Mouse (Mus musculus): Measurements from ENCODE around the gene Gm44511. TPM values are rescaled to one million over a fixed set of nuclear protein-coding genes. Genes with fewer than 3 reads are reported as not detected.
A peak's percentile ranks its signal among the peaks of the same experiment; 100 is the strongest.
"Not testable (repeated sequence)": the region's sequence is repeated elsewhere in the genome, so short reads cannot be mapped to it uniquely, and the experiment has no call there.

Gm44511 gene
- polyA plus RNA-seq, 1 experiment from 2014 or later: 0.38 TPM

DNA sequence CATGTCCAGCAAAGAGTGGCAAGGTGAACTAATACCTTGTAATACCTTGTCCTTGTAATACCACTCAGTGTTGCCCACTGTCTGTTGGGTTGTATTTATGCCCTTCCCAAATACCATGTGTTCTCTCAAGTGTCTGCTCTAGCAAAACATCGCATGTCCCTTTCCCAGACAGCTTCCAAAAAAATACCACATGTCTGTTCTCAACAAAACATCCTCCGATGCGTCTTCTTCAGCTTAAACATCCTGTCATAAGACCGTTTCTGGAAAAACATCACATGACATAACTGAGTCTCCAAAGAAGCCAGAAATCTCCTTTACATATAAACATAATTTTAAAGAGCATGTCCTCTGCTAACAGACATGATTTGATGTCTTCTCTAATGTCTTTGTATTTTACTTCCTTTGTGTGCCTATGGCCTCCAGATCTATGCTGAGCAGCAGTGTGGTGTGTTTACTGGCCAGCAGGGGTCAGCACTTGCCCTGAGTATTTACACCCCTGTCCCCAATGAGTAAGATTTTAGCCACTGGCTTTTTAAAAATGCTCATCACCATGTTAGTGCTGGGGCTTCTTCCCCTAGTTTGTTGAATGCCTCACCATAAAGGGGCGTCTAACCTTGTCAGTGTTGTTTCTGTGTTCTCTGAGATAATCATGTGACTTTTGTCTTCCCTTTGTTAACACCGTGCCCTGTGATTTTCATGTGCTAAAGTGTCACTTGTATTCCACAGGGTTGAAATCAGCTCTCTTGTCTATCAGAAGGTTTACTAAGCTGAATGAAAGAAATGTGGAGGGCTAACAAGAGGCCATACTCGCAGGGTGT lies 21.1 kb downstream of the Gm44511 start:
- not testable (repeated sequence) for H3K4me3 ChIP-seq (ENCODE audit: low read length); ATAC-seq
- 54% methylated on average over 7 of the region's 7 CpGs for WGBS

DNA sequence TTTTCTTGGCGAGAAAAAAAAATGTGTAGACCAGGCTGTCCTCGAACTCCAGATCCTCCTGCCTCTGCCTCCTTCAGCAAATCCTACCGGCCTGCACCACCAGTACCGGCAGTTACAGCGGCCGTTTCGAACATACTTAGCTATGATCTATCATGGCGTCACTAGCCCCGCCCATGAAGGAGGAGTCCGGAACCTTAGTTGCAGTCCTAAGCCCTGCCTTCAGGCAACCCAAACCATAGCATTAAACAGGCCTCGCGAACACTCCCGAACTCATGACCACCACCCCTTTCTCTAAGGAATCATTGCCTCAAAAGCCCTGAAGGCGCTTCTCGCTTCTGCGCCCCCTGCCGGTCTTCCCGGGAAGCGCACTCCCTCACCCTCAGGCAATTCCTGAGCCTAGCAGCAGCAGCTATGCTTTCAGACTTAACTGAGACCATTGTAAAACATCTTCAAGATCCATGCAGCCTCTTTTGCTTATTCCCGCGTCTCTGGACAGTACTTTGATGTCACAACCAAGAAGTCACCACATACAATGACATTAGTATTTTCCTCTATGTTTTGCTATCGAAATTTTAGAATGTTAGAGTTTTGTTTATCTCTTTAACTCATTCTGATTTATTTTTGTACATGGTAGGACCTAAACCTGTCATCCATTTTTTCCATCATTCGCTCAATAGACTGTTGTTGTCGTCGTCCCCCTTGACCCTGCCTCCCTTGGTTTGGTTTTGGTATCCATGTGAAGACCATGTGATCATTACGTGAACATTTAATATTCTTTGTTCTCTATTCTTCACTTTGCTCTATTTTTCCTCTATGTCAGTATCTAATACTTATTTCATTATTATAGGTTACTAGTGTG lies 22.9 kb downstream of the Gm44511 start:
- H3K36me3 ChIP-seq (ENCODE audit: control insufficient read depth, insufficient read depth, low read length): no peaks in the 10 kb centered on the region
- WGBS: 7% methylated on average over 26 of the region's 26 CpGs
- H3K4me3 ChIP-seq (ENCODE audit: low read length): peak overlapping the region; percentile 56
- H3K9ac ChIP-seq (ENCODE audit: low read depth, low read length): peak overlapping the region; percentile 75
- H3K4me2 ChIP-seq (ENCODE audit: low read depth, low read length): peak overlapping the region; percentile 77
- ATAC-seq: peak; percentile 92
- no peak overlapping the region for H3K27ac ChIP-seq (ENCODE audit: low read length)
- peaks cover 6% of the 10 kb centered on the region; the same call in 1 of the 2 replicates for H3K4me1 ChIP-seq (ENCODE audit: control insufficient read depth, insufficient read depth, low read length)
- no peaks in the 10 kb centered on the region for H3K27me3 ChIP-seq (replicated peaks; ENCODE audit: control insufficient read depth, insufficient read depth, low read length)
- H3K9me3 ChIP-seq (ENCODE audit: control insufficient read depth, low read length): no peaks in the 10 kb centered on the region

More for the DNA sequence above, 21.1 kb downstream of the Gm44511 start:
- H3K4me2 ChIP-seq (ENCODE audit: low read depth, low read length); H3K27ac ChIP-seq (ENCODE audit: low read length); H3K27me3 ChIP-seq (replicated peaks; ENCODE audit: control insufficient read depth, insufficient read depth, low read length); H3K9ac ChIP-seq (ENCODE audit: low read depth, low read length); H3K9me3 ChIP-seq (ENCODE audit: control insufficient read depth, low read length); H3K36me3 ChIP-seq (ENCODE audit: control insufficient read depth, insufficient read depth, low read length); H3K4me1 ChIP-seq (ENCODE audit: control insufficient read depth, insufficient read depth, low read length): not testable (repeated sequence)

DNA sequence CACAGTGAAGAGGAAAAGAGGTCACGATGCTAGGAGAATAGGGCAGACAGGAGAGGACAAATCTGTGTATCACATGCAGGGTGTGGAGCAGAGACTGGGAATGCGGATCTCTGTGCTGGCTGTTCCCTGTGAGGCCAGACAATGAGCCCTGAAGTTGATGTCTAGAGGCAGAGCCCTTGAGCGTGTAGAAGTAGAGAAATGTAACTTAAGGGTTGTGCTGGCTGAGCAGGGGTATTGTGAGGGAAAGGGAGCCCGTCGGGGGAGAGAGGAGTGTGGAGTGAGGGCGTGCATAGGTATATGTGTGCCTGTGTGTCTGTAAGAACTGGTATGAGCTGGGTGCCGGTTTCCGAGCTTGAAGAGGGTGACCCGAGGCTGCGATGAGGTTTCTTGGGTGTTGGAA lies 23.6 kb downstream of the Gm44511 start:
- Histone ChIP-seq H3K9me3 (ENCODE audit: control insufficient read depth, low read length) (no peaks in the 10 kb centered on the region), H3K9ac (ENCODE audit: low read depth, low read length) (peak overlapping the region; percentile 75), H3K27me3 (replicated peaks; ENCODE audit: control insufficient read depth, insufficient read depth, low read length) (no peaks in the 10 kb centered on the region), H3K27ac (ENCODE audit: low read length) (peak overlapping the region; percentile 76), H3K36me3 (ENCODE audit: control insufficient read depth, insufficient read depth, low read length) (no peaks in the 10 kb centered on the region), H3K4me3 (ENCODE audit: low read length) (peak overlapping the region; percentile 56), H3K4me1 (ENCODE audit: control insufficient read depth, insufficient read depth, low read length) (peaks cover 10% of the 10 kb centered on the region; the same call in 1 of the 2 replicates), H3K4me2 (ENCODE audit: low read depth, low read length) (peak overlapping the region; percentile 77)
- ATAC-seq: peak; percentile 49
- WGBS: 15% methylated on average over 10 of the region's 10 CpGs

DNA sequence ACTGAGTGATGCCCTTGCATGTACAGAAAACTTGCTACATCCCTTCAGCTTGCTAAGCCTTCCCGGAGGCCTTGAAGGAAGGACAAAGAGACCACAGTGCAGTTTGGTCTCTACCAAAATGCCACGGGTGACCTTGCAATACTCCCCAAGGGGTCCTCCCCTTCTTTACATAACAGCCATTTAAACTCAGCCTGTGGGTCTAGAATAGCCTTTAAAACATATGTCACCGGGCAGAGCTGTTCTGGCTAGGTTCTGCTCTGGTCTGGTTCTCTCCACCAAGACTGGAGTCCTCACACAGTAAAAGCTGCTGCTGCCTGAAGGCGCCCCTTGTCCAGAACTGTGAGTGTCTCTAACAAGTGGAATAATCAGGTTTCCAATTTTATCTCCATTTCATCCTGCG lies 25.4 kb downstream of the Gm44511 start:
- not testable (repeated sequence) for H3K4me3 ChIP-seq (ENCODE audit: low read length); H3K4me2 ChIP-seq (ENCODE audit: low read depth, low read length); H3K9me3 ChIP-seq (ENCODE audit: control insufficient read depth, low read length); ATAC-seq; H3K9ac ChIP-seq (ENCODE audit: low read depth, low read length); H3K27ac ChIP-seq (ENCODE audit: low read length); H3K27me3 ChIP-seq (replicated peaks; ENCODE audit: control insufficient read depth, insufficient read depth, low read length); H3K36me3 ChIP-seq (ENCODE audit: control insufficient read depth, insufficient read depth, low read length)
- 81% methylated on average over 5 of the region's 5 CpGs for WGBS
- H3K4me1 ChIP-seq (ENCODE audit: control insufficient read depth, insufficient read depth, low read length): peaks cover 10% of the 10 kb centered on the region; the same call in 1 of the 2 replicates

DNA sequence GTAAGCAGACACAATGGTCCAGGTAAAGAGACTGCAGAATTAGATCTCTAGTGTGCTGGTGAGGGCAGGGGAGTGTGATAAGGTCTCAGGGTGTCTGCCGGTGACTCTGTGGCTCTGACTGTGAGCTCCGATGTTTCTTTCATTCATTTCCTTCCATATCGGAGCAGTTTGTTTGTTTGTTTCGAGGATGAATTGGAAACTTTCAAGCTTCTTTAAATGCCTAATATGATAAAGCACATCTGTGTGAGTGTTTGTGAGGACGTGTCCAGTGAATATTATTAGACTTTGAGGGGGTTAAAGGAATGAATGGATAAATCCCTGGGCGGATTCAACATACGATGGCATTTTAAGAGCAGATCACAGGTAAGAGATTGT lies 26.2 kb downstream of the Gm44511 start:
- peak overlapping the region; percentile 68 for H3K9ac ChIP-seq (ENCODE audit: low read depth, low read length)
- H3K9me3 ChIP-seq (ENCODE audit: control insufficient read depth, low read length): no peaks in the 10 kb centered on the region
- 22% methylated on average over 7 of the region's 7 CpGs for WGBS
- H3K4me2 ChIP-seq (ENCODE audit: low read depth, low read length): peak overlapping the region; percentile 54
- ATAC-seq: no peak
- H3K36me3 ChIP-seq (ENCODE audit: control insufficient read depth, insufficient read depth, low read length): no peaks in the 10 kb centered on the region
- peaks cover 10% of the 10 kb centered on the region; the same call in 1 of the 2 replicates for H3K4me1 ChIP-seq (ENCODE audit: control insufficient read depth, insufficient read depth, low read length)
- H3K4me3 ChIP-seq (ENCODE audit: low read length): peak overlapping the region; percentile 65
- H3K27me3 ChIP-seq (replicated peaks; ENCODE audit: control insufficient read depth, insufficient read depth, low read length): no peaks in the 10 kb centered on the region
- H3K27ac ChIP-seq (ENCODE audit: low read length): no peak overlapping the region

DNA sequence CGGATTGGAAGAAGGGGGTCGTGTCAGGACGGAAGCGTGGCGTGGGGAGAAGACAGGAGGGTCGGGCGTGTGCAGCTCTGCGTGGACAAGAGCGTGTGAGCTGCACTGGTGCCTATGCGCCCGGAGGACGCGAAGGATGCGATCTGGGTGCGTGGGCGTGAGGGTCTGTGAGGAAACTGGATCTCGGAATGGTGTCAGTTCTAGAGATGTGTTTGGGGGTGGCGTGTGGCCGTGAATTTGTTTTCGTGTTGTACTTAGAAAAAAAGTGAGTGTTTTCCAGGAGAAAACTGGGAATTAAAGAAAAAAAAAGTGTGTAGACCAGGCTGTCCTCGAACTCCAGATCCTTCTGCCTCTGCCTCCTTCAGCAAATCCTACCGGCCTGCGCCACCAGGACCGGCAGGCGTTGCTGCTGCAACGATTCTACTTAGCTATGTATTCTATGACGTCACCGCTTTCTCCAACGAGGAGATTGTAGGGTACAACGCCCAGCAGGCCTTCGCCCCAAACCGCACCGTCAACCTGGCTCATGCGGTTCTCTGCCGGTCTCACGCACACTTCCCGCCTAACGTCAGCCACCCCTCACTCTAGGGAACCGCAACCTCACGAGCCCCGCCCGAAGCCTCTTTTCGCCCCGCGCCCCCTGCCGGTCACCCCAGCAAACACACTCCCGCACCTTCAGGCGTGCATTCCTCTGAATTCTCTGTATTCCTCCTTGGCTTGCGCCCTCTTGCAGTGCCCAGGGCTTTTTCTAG lies 26.8 kb downstream of the Gm44511 start:
- peaks cover 10% of the 10 kb centered on the region; the same call in 1 of the 2 replicates for H3K4me1 ChIP-seq (ENCODE audit: control insufficient read depth, insufficient read depth, low read length)
- not testable (repeated sequence) for H3K27me3 ChIP-seq (replicated peaks; ENCODE audit: control insufficient read depth, insufficient read depth, low read length); H3K36me3 ChIP-seq (ENCODE audit: control insufficient read depth, insufficient read depth, low read length); H3K9me3 ChIP-seq (ENCODE audit: control insufficient read depth, low read length)
- H3K27ac ChIP-seq (ENCODE audit: low read length): peak overlapping the region; percentile 87
- H3K4me3 ChIP-seq (ENCODE audit: low read length): peak overlapping the region; percentile 65
- ATAC-seq: peak; percentile 75
- H3K9ac ChIP-seq (ENCODE audit: low read depth, low read length): peak overlapping the region; percentile 70
- WGBS: under 1% methylated on average over 49 of the region's 49 CpGs
- H3K4me2 ChIP-seq (ENCODE audit: low read depth, low read length): peak overlapping the region; percentile 54

DNA sequence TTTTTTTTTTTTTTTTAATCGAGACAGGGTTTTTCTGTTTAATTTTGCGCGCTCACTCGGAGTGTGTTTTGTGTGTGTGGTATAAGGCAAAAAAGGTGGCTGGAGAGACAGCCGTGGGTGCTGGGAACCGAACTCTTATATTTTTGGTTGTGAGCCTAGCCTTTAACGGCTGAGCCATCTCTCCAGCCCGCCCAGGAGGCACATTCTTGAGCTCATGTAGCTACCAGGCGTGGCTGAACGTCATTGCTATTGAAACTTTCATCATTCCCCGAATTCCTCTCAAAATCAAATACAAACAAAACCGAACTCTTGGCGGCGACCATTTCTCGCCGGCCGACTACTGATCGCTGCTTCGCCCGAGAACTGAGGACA lies 27.4 kb downstream of the Gm44511 start:
- not testable (repeated sequence) for H3K36me3 ChIP-seq (ENCODE audit: control insufficient read depth, insufficient read depth, low read length); H3K27me3 ChIP-seq (replicated peaks; ENCODE audit: control insufficient read depth, insufficient read depth, low read length); H3K9me3 ChIP-seq (ENCODE audit: control insufficient read depth, low read length)
- 0% methylated on average over 20 of the region's 20 CpGs for WGBS
- peak overlapping the region; percentile 70 for H3K9ac ChIP-seq (ENCODE audit: low read depth, low read length)
- H3K4me2 ChIP-seq (ENCODE audit: low read depth, low read length): peak overlapping the region; percentile 27; the same call in 1 of the 2 replicates
- peaks cover 10% of the 10 kb centered on the region; the same call in 1 of the 2 replicates for H3K4me1 ChIP-seq (ENCODE audit: control insufficient read depth, insufficient read depth, low read length)
- H3K27ac ChIP-seq (ENCODE audit: low read length): peak overlapping the region; percentile 87
- peak; percentile 51 for ATAC-seq
- H3K4me3 ChIP-seq (ENCODE audit: low read length): peak overlapping the region; percentile 65

DNA sequence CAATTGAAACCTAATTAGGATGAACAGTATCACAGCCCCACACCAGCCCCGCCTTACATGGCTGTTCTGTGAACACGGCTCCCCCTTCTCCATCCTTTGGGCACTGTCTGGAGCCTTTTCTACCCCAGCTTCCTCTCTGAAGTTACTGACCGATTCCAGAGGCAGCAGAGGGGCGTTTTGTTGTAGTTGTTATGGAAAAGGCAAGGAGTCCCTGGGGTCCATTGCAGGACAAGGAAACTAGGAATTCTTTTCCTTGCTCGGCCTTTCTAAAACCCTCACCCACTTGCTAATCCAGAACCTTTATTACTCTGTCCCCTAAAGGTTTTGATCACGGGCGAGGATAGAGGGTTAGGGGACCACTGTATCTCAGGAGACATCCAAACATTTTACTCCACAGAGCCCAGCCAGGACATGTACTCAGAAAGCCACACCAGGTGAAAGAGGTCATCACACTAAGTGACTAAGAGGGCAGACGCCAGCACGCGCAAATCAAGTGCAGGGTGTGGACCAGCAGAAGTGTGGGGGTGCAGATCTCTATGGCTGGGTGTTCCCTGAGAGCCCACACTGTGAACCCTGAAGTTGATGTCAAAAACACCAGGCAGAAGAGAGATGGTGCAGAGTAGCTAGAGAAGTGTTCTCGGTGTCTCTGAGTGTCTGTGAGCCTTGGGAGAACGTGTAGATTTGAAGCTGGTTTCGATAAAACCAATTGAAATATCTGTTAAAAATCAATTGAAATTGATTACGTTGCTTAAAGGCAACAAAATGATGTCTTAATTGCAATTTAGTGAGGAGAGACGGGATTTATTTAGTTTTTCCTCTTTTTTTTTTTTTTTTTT lies 28.0 kb downstream of the Gm44511 start:
- H3K4me3 ChIP-seq (ENCODE audit: low read length): peak overlapping the region; percentile 42
- peak overlapping the region; percentile 20 for H3K27ac ChIP-seq (ENCODE audit: low read length)
- H3K27me3 ChIP-seq (replicated peaks; ENCODE audit: control insufficient read depth, insufficient read depth, low read length): no peaks in the 10 kb centered on the region
- peak overlapping the region; percentile 53 for H3K9ac ChIP-seq (ENCODE audit: low read depth, low read length)
- peak overlapping the region; percentile 57 for H3K4me2 ChIP-seq (ENCODE audit: low read depth, low read length)
- peaks cover 10% of the 10 kb centered on the region; the same call in 1 of the 2 replicates for H3K4me1 ChIP-seq (ENCODE audit: control insufficient read depth, insufficient read depth, low read length)
- no peaks in the 10 kb centered on the region for H3K9me3 ChIP-seq (ENCODE audit: control insufficient read depth, low read length)
- no peaks in the 10 kb centered on the region for H3K36me3 ChIP-seq (ENCODE audit: control insufficient read depth, insufficient read depth, low read length)
- WGBS: 14% methylated on average over 15 of the region's 15 CpGs
- no peak for ATAC-seq

Measured in intestine, embryonic 16.5 days (tissue).